Mouse (Mus musculus) G1E (cell line): ENCODE measurements around the gene Abca2. TPM values are rescaled to one million over a fixed set of nuclear protein-coding genes. Genes with fewer than 3 reads are reported as not detected.

Source experiments
- ATAC-seq: 2 replicates; pipeline ENCODE4 v1.8.0; 2016; ENCODE audit warnings: mild to moderate bottlenecking; ENCODE audit not compliant: insufficient number of reproducible peaks, poor library complexity, low FRiP score, severe bottlenecking; ENCODE audit errors: extremely low read depth
- DNase-seq: peaks from one replicate; pipeline ENCODE4 v3.0.0; 2012; ENCODE audit warnings: low spot score
- H3K27me3 ChIP-seq: 2 replicates; pipeline ENCODE4 v1.6.1; 2012; ENCODE audit warnings: mild to moderate bottlenecking, low read length, inconsistent platforms; ENCODE audit not compliant: insufficient read depth
- H3K36me3 ChIP-seq: replicated peaks from 2 replicates; pipeline ENCODE3; 2012; ENCODE audit warnings: mild to moderate bottlenecking, inconsistent platforms
- H3K4me1 ChIP-seq: 2 replicates; pipeline ENCODE4 v1.6.1; 2012; ENCODE audit warnings: low read depth, low read length, inconsistent platforms, mixed read lengths; ENCODE audit not compliant: insufficient read depth
- H3K4me3 ChIP-seq: 2 replicates; pipeline ENCODE4 v1.5.1; 2012; ENCODE audit warnings: low read depth, mild to moderate bottlenecking, inconsistent platforms, low read length, moderate library complexity, mixed read lengths
- H3K9me3 ChIP-seq: replicated peaks from 2 replicates; pipeline ENCODE4 v1.6.1; 2012; ENCODE audit warnings: inconsistent platforms
- CTCF ChIP-seq: IDR thresholded peaks from 2 replicates; pipeline ENCODE4 v1.5.1; 2012; ENCODE audit warnings: low read depth, low read length, inconsistent platforms, mixed read lengths
- GATA1 ChIP-seq: IDR thresholded peaks from 2 replicates; pipeline ENCODE4 v1.6.1; 2012; ENCODE audit warnings: borderline replicate concordance, low read length, inconsistent platforms, mixed read lengths
- GATA2 ChIP-seq: IDR thresholded peaks from 2 replicates; pipeline ENCODE4 v1.6.1; 2012; ENCODE audit warnings: low read depth, low read length, inconsistent platforms, borderline replicate concordance
- POLR2AphosphoS5 ChIP-seq: IDR thresholded peaks from 2 replicates; pipeline ENCODE4 v1.6.1; 2012; ENCODE audit warnings: low read depth, low read length, inconsistent platforms; ENCODE audit not compliant: insufficient replicate concordance
- TAL1 ChIP-seq: conservative IDR thresholded peaks from 2 replicates; pipeline ENCODE4 v1.6.1; 2012; ENCODE audit warnings: low read depth, low read length, inconsistent platforms, mixed read lengths
- polyA plus RNA-seq: library from polyadenylated mRNA; stranded (reverse); fragments of >175 nt; gene quantifications from 2 replicates; pipeline ENCODE4 v1.2.3, GENCODE M21; 2012
- total RNA-seq, 2 experiments: library from RNA; stranded (forward) in 1 of 2; stranded (reverse) in 1 of 2; fragments of 200-1000 nt in 1 of 2; fragments of >200 nt in 1 of 2; fragmentation: Nextera tagmentation in 1 of 2; gene quantifications; 2 replicates each; pipeline ENCODE4 v1.2.3; 2014 to 2017

The Abca2 gene
- total and polyA plus RNA-seq, 3 experiments, result 2.8 to 18.6 (median 6.0) TPM

DNA sequence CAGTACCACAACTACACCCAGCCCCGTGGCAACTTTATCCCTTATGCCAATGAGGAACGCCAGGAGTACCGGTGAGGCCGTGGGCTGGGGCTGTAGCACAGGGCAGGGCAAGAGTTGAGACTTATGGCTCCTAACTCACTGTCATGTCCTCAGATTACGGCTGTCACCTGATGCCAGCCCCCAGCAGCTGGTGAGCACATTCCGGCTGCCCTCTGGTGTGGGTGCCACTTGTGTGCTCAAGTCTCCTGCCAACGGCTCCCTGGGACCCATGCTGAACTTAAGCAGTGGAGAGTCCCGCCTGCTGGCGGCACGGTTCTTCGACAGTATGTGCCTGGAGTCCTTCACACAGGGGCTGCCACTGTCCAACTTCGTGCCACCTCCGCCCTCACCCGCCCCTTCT, 14.2 kb downstream of the Abca2 start:
- no peaks in the 10 kb centered on the region for H3K4me1 ChIP-seq

DNA sequence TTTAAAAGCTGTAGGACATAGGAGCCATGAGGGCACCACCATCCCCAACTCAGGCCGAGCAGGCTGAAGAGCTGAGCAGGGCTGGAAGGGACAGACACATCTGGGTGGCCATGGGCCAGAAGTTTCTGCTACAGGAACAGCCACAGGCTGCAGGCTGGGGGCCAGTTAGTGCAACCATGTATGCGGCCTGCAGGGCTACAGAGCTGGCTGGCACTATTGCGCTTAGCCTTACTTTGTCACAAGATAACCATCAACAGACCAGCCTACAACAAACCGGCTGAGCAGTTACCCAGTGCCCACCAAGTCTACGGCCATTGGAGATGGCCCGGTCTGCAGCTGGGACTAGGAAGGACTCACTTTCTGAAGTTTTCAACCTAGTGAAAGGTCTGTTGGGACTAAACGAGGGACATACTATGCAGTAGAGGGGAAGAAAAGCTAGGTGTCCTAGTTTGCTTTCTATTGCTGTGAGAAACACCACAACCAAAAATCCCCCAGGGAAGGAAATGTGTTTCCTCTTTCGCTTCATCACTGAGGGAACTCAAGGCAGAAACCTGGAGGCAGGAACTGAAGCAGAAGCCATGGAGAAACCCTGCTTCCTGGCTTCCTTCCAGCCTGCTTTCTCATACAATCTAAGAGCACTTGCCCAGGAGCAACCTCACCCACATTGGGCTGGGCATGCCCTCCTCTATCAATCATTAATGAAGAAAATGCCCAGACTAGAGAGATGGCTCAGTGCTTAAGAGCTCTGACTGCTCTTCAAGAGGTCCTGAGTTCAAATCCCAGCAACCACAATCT, 22.5 kb downstream of the Abca2 start:
- Histone ChIP-seq H3K9me3 (no peaks in the 10 kb centered on the region), H3K4me1 (no peaks in the 10 kb centered on the region), H3K27me3 (peaks cover 26% of the 10 kb centered on the region), H3K36me3 (peaks cover 17% of the 10 kb centered on the region), H3K4me3 (no peak overlapping the region)
- ATAC-seq (no peak), DNase-seq (no peak)
- TF ChIP-seq GATA2, result no peak
- TF ChIP-seq GATA1, result no peak
- TF ChIP-seq CTCF, result no peak
- no peak for TF ChIP-seq POLR2AphosphoS5
- TF ChIP-seq TAL1, result no peak

More for the DNA sequence above, 14.2 kb downstream of the Abca2 start:
- no peak for DNase-seq
- Histone ChIP-seq H3K36me3 (peaks cover 54% of the 10 kb centered on the region), H3K9me3 (no peaks in the 10 kb centered on the region), H3K27me3 (no peaks in the 10 kb centered on the region), H3K4me3 (no peak overlapping the region)
- TF ChIP-seq CTCF (no peak), GATA1 (no peak), POLR2AphosphoS5 (no peak), TAL1 (no peak), GATA2 (no peak)
- no peak for ATAC-seq

DNA sequence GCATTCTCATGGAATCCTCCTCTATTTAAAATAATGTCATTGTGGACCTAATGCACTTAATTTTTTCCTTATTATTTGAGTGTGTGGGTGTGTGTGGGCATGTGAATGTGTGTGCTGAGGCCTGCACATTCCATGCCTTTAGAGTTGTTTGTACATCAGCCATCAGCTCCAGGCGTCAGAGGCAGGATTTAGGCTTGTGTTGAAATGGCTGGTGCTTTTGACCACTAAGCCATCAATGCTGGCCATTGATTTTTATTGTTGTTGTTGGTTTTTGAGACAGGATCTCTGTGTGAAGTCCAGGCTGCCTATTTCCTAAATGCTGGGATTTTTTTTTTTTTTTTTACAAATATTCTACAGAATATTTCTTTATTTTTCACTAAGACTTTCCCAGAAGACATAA, 24.4 kb downstream of the Abca2 start:
- DNase-seq (no peak), ATAC-seq (no peak)
- H3K9me3 ChIP-seq, result no peaks in the 10 kb centered on the region
- H3K4me3 ChIP-seq, result no peak overlapping the region
- peaks cover 30% of the 10 kb centered on the region for H3K27me3 ChIP-seq
- peaks cover 9% of the 10 kb centered on the region for H3K36me3 ChIP-seq
- peaks cover 2% of the 10 kb centered on the region; the same call in 1 of the 2 replicates for H3K4me1 ChIP-seq
- no peak for TF ChIP-seq TAL1
- no peak for TF ChIP-seq CTCF
- TF ChIP-seq POLR2AphosphoS5, result no peak
- no peak for TF ChIP-seq GATA2
- no peak for TF ChIP-seq GATA1

DNA sequence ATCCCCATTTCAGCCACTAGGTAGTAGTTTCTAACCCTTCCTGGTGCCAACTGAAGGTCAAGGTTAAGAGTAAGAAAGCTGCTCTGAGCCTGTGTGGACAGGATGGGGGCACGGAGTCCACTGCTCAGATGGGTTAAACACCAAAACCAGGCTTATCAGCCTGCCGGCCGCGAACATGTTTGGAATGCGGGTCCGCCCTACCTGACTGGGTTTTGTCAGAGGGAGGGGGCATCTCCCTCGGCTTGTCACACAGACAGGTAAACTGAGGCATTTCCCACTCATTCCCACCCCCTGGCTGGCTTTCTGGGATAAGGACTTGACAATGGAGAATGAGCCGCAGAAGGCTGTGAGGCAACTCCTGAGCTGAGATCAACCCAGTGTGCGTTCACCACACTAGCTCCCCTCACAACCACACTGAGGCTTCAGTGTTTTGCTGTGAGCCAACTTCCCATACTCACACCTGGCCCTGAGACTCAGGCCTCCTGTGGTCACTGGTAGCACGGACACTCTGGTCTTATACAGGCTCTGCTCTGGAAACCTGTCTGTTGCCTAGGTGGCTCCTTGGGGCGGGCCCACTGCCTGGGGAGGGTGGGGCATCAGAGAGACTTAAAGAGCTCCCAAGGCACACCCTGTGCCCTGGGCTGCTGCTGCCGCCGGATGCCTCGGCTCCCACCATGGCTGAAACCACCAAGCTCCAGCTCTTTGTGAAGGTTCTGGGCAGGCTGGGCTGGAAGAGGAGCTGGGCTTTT, 27.9 kb downstream of the Abca2 start, which contains the start of gene Clic3:
Gene Clic3, plus strand, starts transcription at position 634 of the 749 bp plus-strand sequence.
- no peak for ATAC-seq
- Histone ChIP-seq H3K4me1 (peaks cover 29% of the 10 kb centered on the region), H3K4me3 (no peak within 1 kb of the TSS), H3K36me3 (peaks cover 29% of the 10 kb centered on the region), H3K27me3 (peaks cover 18% of the 10 kb centered on the region), H3K9me3 (no peaks in the 10 kb centered on the region)
- TF ChIP-seq GATA2, result no peak
- TF ChIP-seq POLR2AphosphoS5, result no peak
- TF ChIP-seq GATA1, result no peak
- TF ChIP-seq TAL1, result no peak
- TF ChIP-seq CTCF, result no peak
- no peak for DNase-seq

DNA sequence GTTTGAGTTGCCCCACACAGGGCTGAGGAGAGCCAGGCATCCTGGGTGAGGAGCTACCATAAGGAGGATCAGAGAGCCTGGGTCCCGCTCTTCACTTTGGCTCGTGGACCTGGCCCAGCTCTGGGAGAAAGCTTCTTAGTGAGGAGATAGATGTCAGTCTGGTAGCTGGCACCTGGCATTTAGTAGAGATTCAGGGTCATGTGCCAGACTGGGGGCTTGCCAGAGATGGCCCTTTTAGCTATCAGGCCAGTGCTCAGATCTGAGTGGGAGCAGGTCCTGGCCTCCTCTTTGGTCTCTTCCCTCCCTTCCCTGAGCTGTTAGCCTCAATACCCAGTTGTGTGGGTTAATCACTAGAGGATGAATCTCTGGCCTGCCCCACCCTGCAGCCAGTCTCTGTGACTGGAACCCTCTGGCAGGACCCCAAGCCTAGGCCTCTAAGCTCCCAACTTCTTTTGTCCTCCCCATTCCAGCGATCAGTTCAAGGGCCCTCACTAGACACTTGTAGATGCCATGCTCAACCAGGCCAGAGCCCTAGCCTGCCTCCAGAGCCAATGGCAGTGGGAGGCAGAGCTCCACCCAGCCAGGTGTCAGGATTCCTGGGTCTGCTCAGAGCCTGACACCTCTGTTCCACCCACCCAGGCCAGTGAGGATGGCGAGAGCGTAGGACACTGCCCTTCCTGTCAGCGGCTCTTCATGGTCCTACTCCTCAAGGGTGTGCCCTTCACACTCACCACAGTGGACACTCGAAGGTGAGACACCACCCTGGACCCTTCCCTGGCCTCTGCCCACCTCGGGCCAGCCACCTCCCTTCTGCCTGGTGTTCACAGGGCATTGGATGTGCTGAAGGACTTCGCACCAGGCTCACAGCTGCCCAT, 28.8 kb downstream of the Abca2 start:
- Histone ChIP-seq H3K4me1 (peaks cover 35% of the 10 kb centered on the region), H3K36me3 (peaks cover 29% of the 10 kb centered on the region)
- no peak for ATAC-seq

More for the DNA sequence above, 28.8 kb downstream of the Abca2 start:
- no peak for TF ChIP-seq POLR2AphosphoS5
- TF ChIP-seq TAL1, result no peak
- no peak for TF ChIP-seq GATA1
- no peak for TF ChIP-seq CTCF
- TF ChIP-seq GATA2, result no peak
- Histone ChIP-seq H3K4me3 (no peak overlapping the region), H3K27me3 (peaks cover 18% of the 10 kb centered on the region), H3K9me3 (no peaks in the 10 kb centered on the region)
- no peak for DNase-seq
